Mouse (Mus musculus) layer of hippocampus, postnatal 25 days (tissue): ENCODE measurements around the gene Srrm2. TPM values are rescaled to one million over a fixed set of nuclear protein-coding genes. Genes with fewer than 3 reads are reported as not detected.
A peak's percentile ranks its signal among the peaks of the same experiment; 100 is the strongest.
"Not testable (repeated sequence)": the region's sequence is repeated elsewhere in the genome, so short reads cannot be mapped to it uniquely, and the experiment has no call there.

Experiments used
- DNase-seq, 2 experiments: peaks; one replicate each; pipeline ENCODE4 v3.0.0; 2022; ENCODE audit warnings: mixed read lengths in 2 of 2, low spot score in 1 of 2; ENCODE audit errors: extremely low spot score in 1 of 2
- total RNA-seq, 2 experiments: library from RNA; stranded (reverse); gene quantifications; 2 replicates each; pipeline ENCODE4 v1.2.3; 2021

Srrm2 gene
- total RNA-seq, 2 experiments from 2014 or later: 400 to 605 TPM

GRCm38 (mm10) chr17:23761155-23761554, 29.2 kb upstream of the Srrm2 start:
- no peak for DNase-seq

GRCm38 (mm10) chr17:23762976-23763375, 27.4 kb upstream of the Srrm2 start:
- DNase-seq: no peak

GRCm38 (mm10) chr17:23770493-23770892, 19.8 kb upstream of the Srrm2 start:
- no peak for DNase-seq

GRCm38 (mm10) chr17:23770896-23771283, 19.4 kb upstream of the Srrm2 start:
- DNase-seq: peak in 1 of 2 experiments; percentile 27

GRCm38 (mm10) chr17:23771284-23772218, 18.8 kb upstream of the Srrm2 start, which contains the start of gene Flywch1:
Gene Flywch1 (minus strand): TSS chr17:23771602.
- DNase-seq: peak; percentile 93 to 96

GRCm38 (mm10) chr17:23772219-23772556, 18.1 kb upstream of the Srrm2 start:
- not testable (repeated sequence) for DNase-seq

- no peak for DNase-seq
These were observed 16.7 kb upstream of the Srrm2 start for GRCm38 (mm10) chr17:23773676-23774075.

- DNase-seq: peak; percentile 54 to 73
These were observed 16.2 kb upstream of the Srrm2 start for GRCm38 (mm10) chr17:23774090-23774489.

GRCm38 (mm10) chr17:23776216-23776615, 14.1 kb upstream of the Srrm2 start:
- no peak for DNase-seq

GRCm38 (mm10) chr17:23777141-23777540, 13.2 kb upstream of the Srrm2 start:
- DNase-seq: no peak

- DNase-seq: no peak
These were observed 11.9 kb upstream of the Srrm2 start for GRCm38 (mm10) chr17:23778447-23778846.

GRCm38 (mm10) chr17:23783352-23783751, 7.0 kb upstream of the Srrm2 start:
- no peak for DNase-seq

GRCm38 (mm10) chr17:23785561-23786471, 4.5 kb upstream of the Srrm2 start, which contains the start of gene Flywch2:
Gene Flywch2 (minus strand): TSS chr17:23786081.
- DNase-seq: peak; percentile 65 to 72

GRCm38 (mm10) chr17:23786510-23786931, 3.8 kb upstream of the Srrm2 start:
- no peak for DNase-seq

- no peak for DNase-seq
These were observed 1.4 kb upstream of the Srrm2 start for GRCm38 (mm10) chr17:23788973-23789372.

GRCm38 (mm10) chr17:23789749-23790268, 523 bp upstream of the Srrm2 start:
- no peak for DNase-seq

GRCm38 (mm10) chr17:23791079-23791357, 686 bp downstream of the Srrm2 start:
- DNase-seq: no peak

GRCm38 (mm10) chr17:23795323-23795722, 5.0 kb downstream of the Srrm2 start:
- no peak for DNase-seq

- no peak for DNase-seq
These were observed 7.0 kb downstream of the Srrm2 start for GRCm38 (mm10) chr17:23797316-23797715.

GRCm38 (mm10) chr17:23801627-23802026, 11.3 kb downstream of the Srrm2 start:
- DNase-seq: no peak
